16 mouse cellular contexts compared by ENCODE assay signal in genomic region chr11:46102107-46102506, GRCm38 (mm10). TPM values are rescaled to one million over a fixed set of nuclear protein-coding genes. Genes with fewer than 3 reads are reported as not detected.
DNase-seq lines count a peak whose midpoint lies in the region; ATAC-seq lines count a peak whose summit lies in the region.
"Had no signal": no experiment of that assay in that cellular context is flagged by ENCODE, and none has a peak within 500 bp of the region (broad histone marks: within the 10 kb centered on the region; RNA-seq: fewer than 3 reads in every experiment).

No protein-coding gene starts in this region.

- H3K9ac ChIP-seq in embryonic facial prominence, embryonic 14.5 days (ENCODE audit: low read depth, low read length), result no peak overlapping the region
- H3K9ac ChIP-seq in limb, embryonic 15.5 days, result no peak overlapping the region
- H3K9ac ChIP-seq: heart, embryonic 15.5 days had no signal

- H3K4me3 ChIP-seq in embryonic facial prominence, embryonic 14.5 days (ENCODE audit: low read depth, low read length), result no peak overlapping the region
- no peak overlapping the region for H3K4me3 ChIP-seq in limb, embryonic 15.5 days
- H3K4me3 ChIP-seq: forebrain, embryonic 10.5 days; heart, embryonic 15.5 days; myocyte had no signal

- no peak overlapping the region for H3K4me2 ChIP-seq in embryonic facial prominence, embryonic 14.5 days (ENCODE audit: low read depth, low read length)
- H3K4me2 ChIP-seq in limb, embryonic 15.5 days, result no peak overlapping the region
- H3K4me2 ChIP-seq: heart, embryonic 15.5 days had no signal

- 61% methylated on average over 6 of the region's 6 CpGs for WGBS in embryonic facial prominence, embryonic 14.5 days
- 41% methylated on average over 6 of the region's 6 CpGs for WGBS in limb, embryonic 15.5 days

- no peaks in the 10 kb centered on the region for H3K4me1 ChIP-seq in embryonic facial prominence, embryonic 14.5 days (ENCODE audit: control insufficient read depth, insufficient read depth, low read length)
- H3K4me1 ChIP-seq in limb, embryonic 15.5 days, result peaks cover 10% of the 10 kb centered on the region

- no peaks in the 10 kb centered on the region for H3K27me3 ChIP-seq in embryonic facial prominence, embryonic 14.5 days (replicated peaks; ENCODE audit: control insufficient read depth, insufficient read depth, low read length)
- no peaks in the 10 kb centered on the region for H3K27me3 ChIP-seq in limb, embryonic 15.5 days
- H3K27me3 ChIP-seq: heart, embryonic 15.5 days had no signal

- ATAC-seq in embryonic facial prominence, embryonic 14.5 days (ENCODE audit: low read depth), result peak; percentile 47; the same call in 1 of the 2 replicates
- ATAC-seq in limb, embryonic 15.5 days (ENCODE audit: insufficient number of reproducible peaks, low FRiP score, low TSS enrichment, low read depth), result no peak; the same call in 1 of the 2 replicates
- ATAC-seq: activated CD4-positive, CD25-positive, alpha-beta regulatory T cell, adult 4 months had no signal

- no peaks in the 10 kb centered on the region for H3K9me3 ChIP-seq in embryonic facial prominence, embryonic 14.5 days (ENCODE audit: control insufficient read depth, low read length)
- no peaks in the 10 kb centered on the region for H3K9me3 ChIP-seq in limb, embryonic 15.5 days
- H3K9me3 ChIP-seq: forebrain, embryonic 10.5 days; heart, embryonic 15.5 days had no signal

- peaks cover 34% of the 10 kb centered on the region for H3K36me3 ChIP-seq in embryonic facial prominence, embryonic 14.5 days (ENCODE audit: control insufficient read depth, insufficient read depth, low read length)
- H3K36me3 ChIP-seq in limb, embryonic 15.5 days, result peaks cover 27% of the 10 kb centered on the region

- peak; percentile 10 for DNase-seq in embryo, embryonic 10 days (ENCODE audit: low spot score)
- no peak for DNase-seq in embryo, embryonic 9.5 days (ENCODE audit: extremely low spot score)
- DNase-seq in layer of hippocampus, postnatal 14 days (ENCODE audit: low spot score in 2 of 2), result peak; percentile 19
- no peak for DNase-seq in layer of hippocampus, adult 9-10 months (ENCODE audit: low spot score)
- peak; percentile 50 for DNase-seq in embryonic facial prominence, embryonic 14.5 days (ENCODE audit: low spot score)
- DNase-seq in left cerebral cortex, adult 11 months (ENCODE audit: low spot score), result no peak
- no peak for DNase-seq in left cerebral cortex, adult 9 months (ENCODE audit: low spot score in 2 of 2)
- DNase-seq: kidney, postnatal 10 days; liver; spleen, adult 18-20 months had no signal

- H3K27ac ChIP-seq in embryonic facial prominence, embryonic 14.5 days (replicated peaks; ENCODE audit: low read depth, low read length), result no peak overlapping the region; the same call in 1 of the 2 replicates
- H3K27ac ChIP-seq in limb, embryonic 15.5 days, result peak overlapping the region; percentile 27; the same call in 1 of the 2 replicates
- H3K27ac ChIP-seq: forebrain, embryonic 10.5 days; heart, embryonic 15.5 days; macrophage had no signal

RNA-seq across cellular contexts. Expression of gene Adam19, which starts 46.3 kb away (rescaled TPM):
- total RNA-seq in layer of hippocampus, postnatal 14 days (2021), result 10 to 100 TPM; 27.5 to 28.4 TPM
- polyA plus RNA-seq in embryonic facial prominence, embryonic 14.5 days (2014; fragmentation: Nextera tagmentation; extraction: Ambion mirVana), result 15.2 and 17.6 TPM in 2 replicates
- 12.1 and 12.2 TPM in 2 replicates for polyA plus RNA-seq in limb, embryonic 15.5 days (2015; fragmentation: Nextera tagmentation; extraction: Ambion mirVana)

RNA-seq across cellular contexts. Expression of gene Gm12166, which starts 50.0 kb away (rescaled TPM):
- 1 to 10 TPM; 2.7 to 6.0 TPM for total RNA-seq in layer of hippocampus, postnatal 14 days (2021)
- 4.1 and 6.8 TPM in 2 replicates for polyA plus RNA-seq in embryonic facial prominence, embryonic 14.5 days (2014; fragmentation: Nextera tagmentation; extraction: Ambion mirVana)
- 2.8 and 3.3 TPM in 2 replicates for polyA plus RNA-seq in limb, embryonic 15.5 days (2015; fragmentation: Nextera tagmentation; extraction: Ambion mirVana)

Comparison
In these comparisons a context has a peak if more than half of its experiments do, and no peak if none do; other contexts are left out.
1. DNase-seq: peak in embryo, embryonic 10 days (single experiment), layer of hippocampus, postnatal 14 days (2 of 2) and embryonic facial prominence, embryonic 14.5 days (single experiment); none in embryo, embryonic 9.5 days (single experiment), layer of hippocampus, adult 9-10 months (single experiment), left cerebral cortex, adult 11 months (single experiment) and left cerebral cortex, adult 9 months (0 of 2).